21 mouse cellular contexts compared by ENCODE assay signal in the genomic region with DNA sequence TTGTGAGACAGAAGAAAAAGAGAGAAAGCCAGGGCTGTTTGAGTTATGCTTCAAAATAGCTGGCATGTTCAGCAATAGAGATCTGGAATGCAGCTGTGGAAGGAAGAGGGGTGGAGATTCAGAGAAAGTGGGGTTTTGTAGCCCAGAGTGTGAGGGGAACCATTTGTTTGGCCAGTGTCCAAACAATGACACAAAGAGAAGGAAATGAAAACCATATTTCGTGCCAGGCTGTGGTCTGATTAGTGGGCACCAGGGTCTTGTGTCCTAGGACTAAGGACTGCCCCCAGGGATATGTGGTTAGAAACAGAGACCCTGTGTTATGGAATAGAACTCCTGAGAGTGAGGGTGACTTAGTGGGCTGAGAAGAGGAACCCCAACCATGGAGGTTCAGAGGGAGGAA.
DNase-seq lines count a peak whose midpoint lies in the region; ATAC-seq and TF ChIP-seq lines count a peak whose summit lies in the region.
"Had no signal": no experiment of that assay in that cellular context is flagged by ENCODE, and none has a peak within 500 bp of the region (broad histone marks: within the 10 kb centered on the region; RNA-seq: fewer than 3 reads in every experiment).

No protein-coding gene starts in this region.

- 27% methylated on average over 1 of the region's 1 CpGs for WGBS in lung, embryonic 14.5 days
- WGBS in forebrain, postnatal 0 days: 50% methylated on average over 1 of the region's 1 CpGs

- H3K4me1 ChIP-seq in lung, embryonic 14.5 days (ENCODE audit: insufficient read depth): peaks cover 5% of the 10 kb centered on the region; the same call in 1 of the 2 replicates
- no peaks in the 10 kb centered on the region for H3K4me1 ChIP-seq in forebrain, postnatal 0 days (ENCODE audit: insufficient read depth)
- H3K4me1 ChIP-seq: forebrain, embryonic 15.5 days; heart, embryonic 15.5 days; hindbrain, embryonic 13.5 days; limb, embryonic 12.5 days; liver, embryonic 15.5 days had no signal

- H3K9ac ChIP-seq in lung, embryonic 14.5 days: no peak overlapping the region
- H3K9ac ChIP-seq in forebrain, postnatal 0 days: no peak overlapping the region
- H3K9ac ChIP-seq: forebrain, embryonic 15.5 days; heart, embryonic 15.5 days; hindbrain, embryonic 13.5 days; limb, embryonic 12.5 days; liver, embryonic 15.5 days had no signal

- H3K4me2 ChIP-seq in lung, embryonic 14.5 days: no peak overlapping the region
- H3K4me2 ChIP-seq in forebrain, postnatal 0 days (ENCODE audit: low read depth): no peak overlapping the region
- H3K4me2 ChIP-seq: forebrain, embryonic 15.5 days; heart, embryonic 15.5 days; hindbrain, embryonic 13.5 days; limb, embryonic 12.5 days; liver, embryonic 15.5 days; midbrain, embryonic 11.5 days had no signal

- no peak for TF ChIP-seq CTCF in lung, embryonic 14.5 days (IDR thresholded peaks at IDR 0.05; ENCODE audit: low read depth)
- no peak for TF ChIP-seq CTCF in forebrain, postnatal 0 days (IDR thresholded peaks at IDR 0.05; ENCODE audit: low read depth)

- H3K9me3 ChIP-seq in lung, embryonic 14.5 days (ENCODE audit: low read depth, low read length): no peaks in the 10 kb centered on the region
- no peaks in the 10 kb centered on the region for H3K9me3 ChIP-seq in forebrain, postnatal 0 days (ENCODE audit: low read length)
- H3K9me3 ChIP-seq: forebrain, embryonic 15.5 days; heart, embryonic 15.5 days; hindbrain, embryonic 13.5 days; limb, embryonic 12.5 days; liver, embryonic 15.5 days had no signal

- no peaks in the 10 kb centered on the region for H3K27me3 ChIP-seq in lung, embryonic 14.5 days (ENCODE audit: insufficient read depth, low read length)
- H3K27me3 ChIP-seq in forebrain, postnatal 0 days (ENCODE audit: insufficient read depth, low read length): no peaks in the 10 kb centered on the region
- H3K27me3 ChIP-seq: forebrain, embryonic 15.5 days; heart, embryonic 15.5 days; hindbrain, embryonic 13.5 days; limb, embryonic 12.5 days; liver, embryonic 15.5 days had no signal

- no peak overlapping the region for H3K4me3 ChIP-seq in lung, embryonic 14.5 days (ENCODE audit: low read depth, low read length)
- H3K4me3 ChIP-seq in forebrain, postnatal 0 days (ENCODE audit: low read depth, low read length): no peak overlapping the region
- H3K4me3 ChIP-seq: forebrain, embryonic 15.5 days; heart, embryonic 15.5 days; hindbrain, embryonic 13.5 days; limb, embryonic 12.5 days; liver, embryonic 15.5 days had no signal

- peak; percentile 58 for DNase-seq in lung, embryonic 14.5 days
- DNase-seq in lung, postnatal 14 days: no peak
- DNase-seq in NIH3T3 (ENCODE audit: low read depth): peak; percentile 34
- DNase-seq in cerebellum, adult 9-11 months: no peak
- no peak for DNase-seq in forebrain, postnatal 0 days
- DNase-seq: adrenal gland, postnatal 14 days; cerebellum, postnatal 14 days; kidney, adult 9 months; kidney, postnatal 25 days; retina, postnatal 1 day had no signal

- peak; percentile 21; the same call in 1 of the 2 replicates for ATAC-seq in lung, embryonic 14.5 days (ENCODE audit: insufficient read depth)
- ATAC-seq in granulocyte monocyte progenitor cell, adult 5-6 weeks (replicated peaks; ENCODE audit: poor library complexity, severe bottlenecking): peak; percentile 98
- peak; percentile 40 for ATAC-seq in megakaryocyte, adult 5-6 weeks (ENCODE audit: poor library complexity, severe bottlenecking)
- no peak for ATAC-seq in forebrain, postnatal 0 days
- ATAC-seq: activated CD4-positive, CD25-positive, alpha-beta regulatory T cell, adult 4 months; forebrain, embryonic 15.5 days; inflammation-experienced regulatory T-cells, adult 6 months; lung, postnatal 0 days had no signal

- no peaks in the 10 kb centered on the region for H3K36me3 ChIP-seq in lung, embryonic 14.5 days (ENCODE audit: insufficient read depth)
- H3K36me3 ChIP-seq in forebrain, postnatal 0 days (ENCODE audit: insufficient read depth): no peaks in the 10 kb centered on the region
- H3K36me3 ChIP-seq: forebrain, embryonic 15.5 days; heart, embryonic 15.5 days; hindbrain, embryonic 13.5 days; limb, embryonic 12.5 days; liver, embryonic 15.5 days had no signal

- no peak overlapping the region for H3K27ac ChIP-seq in lung, embryonic 14.5 days (ENCODE audit: low read depth)
- H3K27ac ChIP-seq in forebrain, postnatal 0 days (ENCODE audit: low read depth, low read length): no peak overlapping the region
- H3K27ac ChIP-seq: forebrain, embryonic 15.5 days; heart, embryonic 15.5 days; hindbrain, embryonic 13.5 days; limb, embryonic 12.5 days; liver, embryonic 15.5 days had no signal

Comparison
In these comparisons a context has a peak if more than half of its experiments do, and no peak if none do; other contexts are left out.
1. DNase-seq: peak in lung, embryonic 14.5 days (single experiment) and NIH3T3 (single experiment); none in lung, postnatal 14 days (single experiment), cerebellum, adult 9-11 months (single experiment) and forebrain, postnatal 0 days (single experiment).